Mouse (Mus musculus) spleen, adult 12 weeks (tissue): ENCODE results near the gene Vav1.

ENCODE experiments used
- DNase-seq: peaks from one replicate; pipeline ENCODE4 v3.0.0; 2022; ENCODE audit warnings: low spot score

The Vav1 gene

DNA sequence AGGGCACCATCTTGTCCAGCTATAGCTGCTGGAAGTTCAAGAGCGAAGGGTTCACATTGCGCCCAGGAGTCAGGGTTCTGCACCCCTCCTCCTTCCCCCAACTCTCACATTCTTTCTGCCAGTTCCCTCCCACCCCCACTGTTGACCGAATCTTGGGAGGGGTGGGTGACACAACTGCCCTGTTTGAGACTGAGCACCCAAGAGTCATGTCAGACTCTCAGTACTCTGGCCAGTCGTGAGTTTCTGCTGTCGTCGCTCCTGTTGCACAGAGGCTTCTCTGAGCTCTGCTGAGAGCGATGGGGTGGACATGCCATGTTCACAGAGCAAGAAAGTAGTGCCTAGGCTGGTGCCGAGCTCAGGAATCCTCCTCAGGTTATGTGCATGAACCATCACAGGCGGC, 60.4 kb downstream of the Vav1 start:
- no peak for DNase-seq

DNA sequence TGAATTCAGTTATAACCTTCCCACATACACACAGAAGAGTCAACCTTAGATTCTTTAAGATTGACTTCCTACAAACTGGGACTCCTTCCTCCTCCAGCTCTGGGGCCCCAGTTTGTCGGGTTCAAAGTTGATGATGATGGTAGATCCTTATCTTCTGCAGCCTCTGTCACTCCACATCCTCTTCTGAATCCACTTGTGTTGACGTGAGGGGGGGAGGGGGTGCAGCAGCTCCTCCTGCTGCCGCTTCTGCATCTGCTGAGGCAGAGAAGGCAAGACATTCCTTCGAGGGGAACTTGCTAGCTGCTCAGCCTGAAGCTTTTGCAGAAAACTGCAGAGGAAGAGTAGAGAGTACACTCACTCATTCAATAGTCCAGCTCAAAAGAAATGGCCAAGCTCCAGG, 62.7 kb downstream of the Vav1 start:
- no peak for DNase-seq

DNA sequence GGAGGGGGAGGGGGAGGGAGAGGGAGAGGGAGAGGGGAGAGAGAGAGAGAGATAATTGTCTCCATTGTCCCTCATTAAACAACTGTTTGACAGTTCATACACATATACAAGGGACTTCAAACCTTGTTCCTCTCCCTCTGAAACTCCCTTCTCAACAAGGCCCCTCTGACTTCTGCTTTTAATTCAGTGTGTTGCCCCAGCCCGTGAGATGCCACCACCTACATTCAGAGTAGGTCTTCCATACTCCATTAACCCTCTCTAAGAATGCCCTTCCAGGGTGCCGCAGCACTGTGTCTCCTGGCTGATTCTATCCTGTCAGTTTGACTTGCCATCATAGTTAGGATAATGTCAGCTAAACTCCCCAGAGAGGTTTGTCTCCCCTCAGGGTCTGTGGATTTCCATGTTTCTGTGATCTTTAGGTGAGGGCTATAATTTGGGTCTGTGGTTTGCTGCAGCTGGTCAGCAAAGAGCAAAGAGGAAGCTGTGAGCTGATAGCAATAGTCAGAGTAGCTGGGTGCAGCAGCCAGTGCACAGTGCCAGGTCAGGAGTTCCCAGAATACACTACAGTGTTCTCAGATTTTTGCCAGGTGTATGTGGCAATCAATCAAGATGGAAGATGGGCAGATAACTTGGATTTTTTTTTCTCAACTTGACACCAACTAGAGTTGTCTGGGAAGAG, 65.3 kb downstream of the Vav1 start:
- peak; percentile 12 for DNase-seq

DNA sequence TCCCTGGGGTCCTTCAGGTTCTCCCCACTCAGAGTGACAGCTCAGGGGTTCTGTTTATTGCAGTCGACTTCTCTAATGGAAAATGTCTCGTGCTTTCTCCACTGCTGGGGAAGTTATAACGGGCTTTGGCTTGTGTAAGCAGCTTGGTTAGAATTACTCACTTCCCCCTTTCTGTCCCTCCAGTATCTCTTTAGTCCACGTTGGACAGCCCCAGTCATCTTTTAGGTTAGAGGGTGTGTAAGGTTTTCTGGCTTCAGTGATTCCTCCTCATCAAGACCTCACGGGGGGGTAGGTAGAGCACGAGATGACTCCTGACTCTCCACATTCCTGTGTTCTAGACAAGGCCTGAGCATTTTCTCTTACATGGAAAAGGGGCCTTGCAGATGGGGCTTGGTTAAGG, 68.1 kb downstream of the Vav1 start:
- peak; percentile 25 for DNase-seq

DNA sequence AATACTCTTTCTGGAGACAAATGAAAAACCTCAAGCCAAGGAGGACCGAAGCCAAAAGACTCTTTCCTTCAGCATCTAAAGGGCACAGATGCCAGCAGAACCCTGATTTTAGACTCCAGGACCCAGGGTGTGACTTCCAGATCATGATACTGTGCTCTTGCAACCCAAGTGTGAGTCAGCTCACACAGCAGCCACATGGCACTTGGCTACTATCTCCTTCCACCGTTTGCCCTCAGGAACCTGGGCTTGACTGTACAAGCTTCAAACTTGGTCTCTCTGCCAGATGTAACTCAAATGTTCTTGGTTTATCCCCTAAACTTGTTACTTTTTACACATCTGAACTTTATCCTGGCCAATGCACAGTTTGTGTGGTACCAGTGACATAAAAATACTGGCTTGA, 68.9 kb downstream of the Vav1 start:
- no peak for DNase-seq

DNA sequence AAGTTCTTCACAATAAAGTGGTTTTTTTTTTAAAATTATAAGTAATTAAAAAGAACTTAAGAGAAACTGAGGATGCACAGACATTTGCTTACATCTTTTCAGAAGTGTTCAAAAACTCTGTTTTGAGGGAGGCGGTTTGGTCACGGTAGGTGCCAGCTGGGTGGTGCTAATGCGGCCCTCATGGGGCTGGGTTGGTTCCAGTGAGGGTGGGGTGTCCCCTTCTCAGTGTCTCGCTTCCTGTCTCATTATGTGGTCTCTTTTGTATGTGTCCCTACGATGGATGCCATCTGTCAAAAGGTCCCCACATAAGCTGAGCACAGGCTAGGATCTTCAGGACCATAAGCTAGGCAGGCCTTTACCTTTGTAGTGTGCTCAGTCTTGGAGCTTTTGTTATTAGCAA, 70.2 kb downstream of the Vav1 start:
- peak; percentile 15 for DNase-seq

DNA sequence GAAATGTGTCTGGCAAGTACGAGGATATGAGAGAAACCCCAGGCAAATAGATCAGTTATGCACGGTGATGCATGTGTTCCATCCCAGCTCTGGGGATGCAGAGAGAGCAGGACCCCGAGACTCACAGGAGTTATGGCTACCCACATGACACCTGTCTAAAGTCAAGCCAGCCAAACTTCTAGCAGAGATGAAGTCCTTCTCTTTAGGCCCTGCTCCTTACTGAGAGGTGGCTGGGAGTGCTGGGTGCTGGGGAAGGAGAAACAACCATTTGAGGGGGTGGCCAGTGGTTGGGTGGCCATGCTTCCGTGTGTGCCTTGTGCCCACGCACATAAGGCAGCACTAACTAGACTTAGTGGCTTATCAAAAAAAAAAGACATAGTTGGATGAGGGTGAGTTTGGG, 71.3 kb downstream of the Vav1 start:
- DNase-seq = no peak

DNA sequence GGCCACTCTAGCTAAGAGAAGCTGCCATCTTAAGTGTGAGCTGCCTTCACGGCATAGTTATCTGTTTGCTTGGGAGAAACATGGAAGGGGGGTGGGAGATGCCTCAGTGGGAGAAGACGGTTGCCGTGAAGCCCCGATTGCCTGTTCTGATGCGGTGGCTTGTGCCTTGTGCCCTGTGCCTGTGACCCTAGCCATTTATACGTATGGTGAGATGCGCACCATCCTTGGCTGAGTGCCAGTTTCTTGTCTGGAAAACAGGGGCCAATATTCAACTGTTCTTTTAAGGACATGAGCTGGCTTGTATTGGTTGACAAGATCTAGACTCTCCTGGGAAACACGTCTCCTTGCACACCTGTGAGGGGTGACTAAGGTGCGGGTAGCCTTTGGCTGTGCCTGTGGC, 72.2 kb downstream of the Vav1 start:
- DNase-seq = no peak

DNA sequence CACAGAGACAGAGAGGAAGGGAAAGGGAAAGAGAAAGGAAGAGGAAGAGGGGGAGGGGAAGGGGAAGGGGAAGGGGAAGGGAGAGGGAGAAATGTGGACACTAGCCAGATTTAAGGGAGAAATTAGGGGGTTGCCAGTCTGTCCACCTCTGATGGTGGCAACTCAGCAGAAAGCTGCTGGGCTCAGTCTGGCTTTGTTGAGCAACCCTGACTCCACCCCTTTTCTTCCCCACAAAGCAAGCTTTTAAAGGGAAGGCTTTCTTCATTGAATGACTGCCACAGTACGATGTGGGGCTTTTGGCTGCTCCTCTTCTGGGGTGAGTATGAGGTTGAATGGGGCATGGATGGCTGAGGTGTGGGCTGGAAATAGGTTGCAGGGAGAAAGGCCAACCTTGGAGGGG, 79.5 kb downstream of the Vav1 start, which contains the start of gene Adgre1:
Adgre1 (plus strand) TSS at position 251 of the 400 bp plus-strand sequence.
- DNase-seq = no peak

DNA sequence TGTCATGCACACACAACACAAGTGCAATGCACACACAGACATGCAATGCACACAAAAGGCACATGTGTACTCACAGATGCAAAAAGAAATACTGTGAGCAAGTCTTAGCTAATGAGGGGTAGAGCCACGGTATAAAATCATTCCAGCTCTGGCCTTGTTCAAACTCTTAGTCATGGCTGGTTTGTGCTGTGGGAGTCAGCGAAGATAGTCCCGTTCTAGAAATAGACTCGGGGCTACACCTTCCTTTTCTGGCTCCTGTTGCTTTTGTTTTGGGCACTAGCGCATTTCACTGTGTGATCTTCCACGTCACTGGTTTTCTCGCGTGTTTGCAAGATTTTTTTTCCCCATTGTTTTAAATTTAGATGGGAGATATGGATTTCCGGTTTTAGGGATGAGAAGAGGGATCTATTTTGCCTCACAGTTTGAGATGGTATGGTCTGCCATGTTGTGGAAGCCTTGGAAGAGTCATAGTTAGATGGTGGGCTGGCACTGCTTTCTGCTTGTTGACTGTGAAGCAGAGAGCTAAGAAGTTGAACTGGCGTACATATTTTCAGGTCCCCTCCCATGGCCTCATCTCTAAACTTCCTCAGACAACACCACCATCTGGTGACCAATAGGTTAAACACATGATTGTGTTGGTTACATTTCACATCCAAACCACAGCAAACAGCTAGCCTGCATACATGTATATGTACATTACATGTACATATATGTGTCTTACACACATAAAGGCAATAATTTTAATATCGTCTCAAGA, 80.8 kb downstream of the Vav1 start:
- DNase-seq = no peak
